Mouse (Mus musculus) lung, adult 2 months (tissue): ENCODE measurements around the gene Fdxr.

Experiments used
- CTCF ChIP-seq: fragments of 200-500 bp; IDR thresholded peaks from 2 replicates; pipeline ENCODE4 v1.5.1; 2011; ENCODE audit warnings: mild to moderate bottlenecking, low read length, control low read depth; ENCODE audit not compliant: insufficient read depth
- POLR2A ChIP-seq: fragments of 200-500 bp; IDR thresholded peaks from 2 replicates; pipeline ENCODE4 v1.6.1; 2011; ENCODE audit warnings: low read depth, mild to moderate bottlenecking, control low read depth, low read length, borderline replicate concordance; ENCODE audit errors: extremely low read depth

DNA sequence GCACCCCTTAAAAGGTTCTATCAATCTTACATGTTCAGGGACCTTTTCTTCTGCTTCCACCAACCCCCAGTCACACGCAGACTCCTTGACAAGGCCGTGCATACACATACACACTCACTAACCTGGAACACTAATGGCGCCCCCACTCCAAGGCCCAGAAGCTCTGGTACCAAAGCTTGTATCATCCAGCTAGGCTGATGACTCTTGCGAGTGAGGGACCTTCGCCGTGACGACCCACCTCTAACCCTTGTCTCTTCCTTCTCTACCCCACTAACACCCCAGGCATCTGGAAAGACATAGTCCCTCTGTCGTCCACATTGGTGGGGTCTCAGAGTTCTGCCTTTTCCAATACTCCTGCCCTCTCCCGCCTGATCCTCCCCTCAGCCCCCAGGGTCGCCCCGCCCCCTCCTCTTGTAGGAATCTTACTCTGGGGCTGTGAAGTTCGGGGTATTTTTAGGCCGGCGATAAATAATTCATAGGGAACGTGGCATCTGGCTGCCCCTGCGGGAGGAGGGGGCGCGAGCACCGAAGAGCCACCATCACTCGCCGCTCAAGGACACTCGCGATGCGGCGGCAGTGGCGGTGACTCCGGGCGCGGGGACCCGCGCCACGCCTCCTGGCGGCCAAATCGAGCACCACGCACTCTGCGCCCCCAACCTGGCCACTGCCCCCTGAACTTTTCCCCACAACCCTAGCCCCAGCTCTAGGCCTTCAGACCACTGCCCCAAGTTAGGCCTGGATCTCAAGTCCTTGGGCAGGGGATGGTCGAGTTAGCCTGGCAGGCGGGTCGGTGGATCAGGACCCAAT is 11.8 kb downstream of the Fdxr start:
- TF ChIP-seq CTCF (peak; percentile 32; the same call in 1 of the 2 replicates), POLR2A (no peak)
